Mouse (Mus musculus) mesoderm, embryonic 11.5 days (tissue): ENCODE data around the gene Med23.

Experiments used
- DNase-seq: peaks from one replicate; pipeline ENCODE4 v3.0.0-alpha.2; 2012; ENCODE audit warnings: low read depth, low spot score

Gene Med23

GRCm38 (mm10) chr10:24873624-24874023 lies 3.8 kb downstream of the Med23 start:
- peak; percentile 5 for DNase-seq

- DNase-seq = peak; percentile 31
Measured at GRCm38 (mm10) chr10:24886008-24886407, 16.2 kb downstream of the Med23 start.

GRCm38 (mm10) chr10:24888343-24888742 lies 18.6 kb downstream of the Med23 start:
- no peak for DNase-seq

- DNase-seq = no peak
Measured at GRCm38 (mm10) chr10:24895927-24896326, 26.1 kb downstream of the Med23 start.

- DNase-seq = no peak
Measured at GRCm38 (mm10) chr10:24905627-24906026, 35.8 kb downstream of the Med23 start.

GRCm38 (mm10) chr10:24911199-24911598 lies 41.4 kb downstream of the Med23 start:
- DNase-seq = no peak

- no peak for DNase-seq
Measured at GRCm38 (mm10) chr10:24912576-24912975, 42.8 kb downstream of the Med23 start.

GRCm38 (mm10) chr10:24915486-24915885 lies 45.7 kb downstream of the Med23 start:
- DNase-seq = no peak

GRCm38 (mm10) chr10:24922977-24923376 lies 53.2 kb downstream of the Med23 start:
- no peak for DNase-seq

GRCm38 (mm10) chr10:24924296-24924695 lies 54.5 kb downstream of the Med23 start:
- no peak for DNase-seq

- DNase-seq = peak; percentile 61
Measured at GRCm38 (mm10) chr10:24926380-24926779, 56.6 kb downstream of the Med23 start.

GRCm38 (mm10) chr10:24926962-24927720 lies 57.4 kb downstream of the Med23 start, which contains the start of gene Arg1:
Arg1 (minus strand) TSS chr10:24927484.
- DNase-seq = peak; percentile 79

GRCm38 (mm10) chr10:24928072-24928471 lies 58.3 kb downstream of the Med23 start:
- DNase-seq = peak; percentile 64

- no peak for DNase-seq
Measured at GRCm38 (mm10) chr10:24930143-24930542, 60.4 kb downstream of the Med23 start.

GRCm38 (mm10) chr10:24947871-24948270 lies 78.1 kb downstream of the Med23 start:
- DNase-seq = no peak

- DNase-seq = no peak
Measured at GRCm38 (mm10) chr10:24948278-24948677, 78.5 kb downstream of the Med23 start.

GRCm38 (mm10) chr10:24950223-24950622 lies 80.4 kb downstream of the Med23 start:
- DNase-seq = no peak

- DNase-seq = no peak
Measured at GRCm38 (mm10) chr10:24951575-24951974, 81.8 kb downstream of the Med23 start.

GRCm38 (mm10) chr10:24952549-24952948 lies 82.8 kb downstream of the Med23 start:
- no peak for DNase-seq

GRCm38 (mm10) chr10:24953876-24954275 lies 84.1 kb downstream of the Med23 start:
- DNase-seq = no peak

GRCm38 (mm10) chr10:24958280-24959042 lies 88.7 kb downstream of the Med23 start:
- DNase-seq = no peak

- DNase-seq = peak; percentile 73
Measured at GRCm38 (mm10) chr10:24959043-24959916, 89.5 kb downstream of the Med23 start.
